Mouse (Mus musculus) neural tube, embryonic 15.5 days (tissue): ENCODE results near the gene Sumo3. TPM values are rescaled to one million over a fixed set of nuclear protein-coding genes. Genes with fewer than 3 reads are reported as not detected.

Source experiments
- ATAC-seq: fragments of 200-750 bp; cut with Nextera tagmentation; 2 replicates; pipeline ENCODE4 v1.8.0; 2017; ENCODE audit warnings: mild to moderate bottlenecking, moderate TSS enrichment, moderate library complexity; ENCODE audit not compliant: low FRiP score
- H3K27ac ChIP-seq: fragments of 300-500 bp; sonication (generic); replicated peaks from 2 replicates; pipeline ENCODE4 v1.5.1; 2015; ENCODE audit warnings: mild to moderate bottlenecking, inconsistent platforms
- H3K27me3 ChIP-seq: fragments of 300-500 bp; sonication (generic); replicated peaks from 2 replicates; pipeline ENCODE4 v1.6.1; 2015; ENCODE audit warnings: inconsistent platforms
- H3K36me3 ChIP-seq: fragments of 300-500 bp; sonication (generic); 2 replicates; pipeline ENCODE4 v1.6.1; 2015; ENCODE audit warnings: inconsistent platforms
- H3K4me1 ChIP-seq: fragments of 300-500 bp; sonication (generic); 2 replicates; pipeline ENCODE4 v1.6.1; 2015; ENCODE audit warnings: inconsistent platforms
- H3K4me2 ChIP-seq: fragments of 300-500 bp; sonication (generic); 2 replicates; pipeline ENCODE4 v1.6.1; 2015; ENCODE audit warnings: inconsistent platforms, mild to moderate bottlenecking, moderate library complexity
- H3K4me3 ChIP-seq: fragments of 300-500 bp; sonication (generic); replicated peaks from 2 replicates; pipeline ENCODE4 v1.5.1; 2015; ENCODE audit warnings: mild to moderate bottlenecking, inconsistent platforms
- H3K9ac ChIP-seq: fragments of 300-500 bp; sonication (generic); replicated peaks from 2 replicates; pipeline ENCODE4 v1.6.1; 2015; ENCODE audit warnings: mild to moderate bottlenecking, inconsistent platforms
- H3K9me3 ChIP-seq: fragments of 300-500 bp; sonication (generic); replicated peaks from 2 replicates; pipeline ENCODE4 v1.6.1; 2016; ENCODE audit warnings: inconsistent platforms
- WGBS: fragments of 180-500 bp; shearing (Covaris S2); methylation state at CpG from one replicate; pipeline ENCODE4 v1.1.7; 2015; ENCODE audit warnings: mixed read lengths; 5-methylcytosine and 5-hydroxymethylcytosine counted together
- polyA plus RNA-seq: library from polyadenylated mRNA; unstranded; fragments of >200 nt; fragmentation: Nextera tagmentation; extraction: Ambion mirVana; gene quantifications from 2 replicates; pipeline ENCODE4 v1.2.1, GENCODE M21; 2015

The Sumo3 gene
- polyA plus RNA-seq, 1 experiment from 2014 or later: 275 TPM

- WGBS: 80% methylated on average over 3 of the region's 3 CpGs
Observed at GRCm38 (mm10) chr10:77629163-77629562, 23.3 kb downstream of the Sumo3 start.

GRCm38 (mm10) chr10:77629970-77630369 lies 24.1 kb downstream of the Sumo3 start:
- Histone ChIP-seq H3K4me1 (peaks cover 30% of the 10 kb centered on the region), H3K4me2 (no peak overlapping the region), H3K4me3 (no peak overlapping the region), H3K27ac (no peak overlapping the region), H3K27me3 (no peaks in the 10 kb centered on the region), H3K36me3 (peaks cover 13% of the 10 kb centered on the region; the same call in 1 of the 2 replicates), H3K9ac (no peak overlapping the region), H3K9me3 (no peaks in the 10 kb centered on the region)
- 93% methylated on average over 1 of the region's 1 CpGs for WGBS
- ATAC-seq: no peak

More at GRCm38 (mm10) chr10:77629163-77629562, 23.3 kb downstream of the Sumo3 start:
- no peak overlapping the region for H3K27ac ChIP-seq
- H3K36me3 ChIP-seq: peaks cover 13% of the 10 kb centered on the region; the same call in 1 of the 2 replicates
- H3K4me3 ChIP-seq: no peak overlapping the region
- no peak for ATAC-seq
- no peak overlapping the region; the same call in 1 of the 2 replicates for H3K9ac ChIP-seq
- H3K4me1 ChIP-seq: peaks cover 33% of the 10 kb centered on the region
- no peaks in the 10 kb centered on the region for H3K9me3 ChIP-seq
- no peaks in the 10 kb centered on the region for H3K27me3 ChIP-seq
- H3K4me2 ChIP-seq: no peak overlapping the region

- Histone ChIP-seq H3K9me3 (no peaks in the 10 kb centered on the region), H3K4me3 (no peak overlapping the region), H3K27me3 (no peaks in the 10 kb centered on the region), H3K27ac (peak overlapping the region; percentile 45; the same call in 1 of the 2 replicates), H3K4me2 (no peak overlapping the region), H3K9ac (no peak overlapping the region), H3K36me3 (peaks cover 23% of the 10 kb centered on the region; the same call in 1 of the 2 replicates), H3K4me1 (peaks cover 14% of the 10 kb centered on the region)
- no peak for ATAC-seq
- 85% methylated on average over 6 of the region's 6 CpGs for WGBS
Observed at GRCm38 (mm10) chr10:77634016-77634415, 28.1 kb downstream of the Sumo3 start.

GRCm38 (mm10) chr10:77634452-77635231 lies 28.7 kb downstream of the Sumo3 start:
- WGBS: 50% methylated on average over 13 of the region's 13 CpGs
- Histone ChIP-seq H3K4me1 (peaks cover 14% of the 10 kb centered on the region), H3K9me3 (no peaks in the 10 kb centered on the region), H3K27ac (peak overlapping the region; percentile 65), H3K4me3 (no peak overlapping the region), H3K27me3 (no peaks in the 10 kb centered on the region), H3K4me2 (no peak overlapping the region), H3K36me3 (peaks cover 24% of the 10 kb centered on the region), H3K9ac (no peak overlapping the region)
- peak; percentile 61 for ATAC-seq

- H3K4me1 ChIP-seq: peaks cover 14% of the 10 kb centered on the region
- 94% methylated on average over 7 of the region's 7 CpGs for WGBS
- no peak overlapping the region for H3K27ac ChIP-seq
- H3K9ac ChIP-seq: no peak overlapping the region
- peaks cover 36% of the 10 kb centered on the region for H3K36me3 ChIP-seq
- no peak overlapping the region for H3K4me2 ChIP-seq
- no peak for ATAC-seq
- no peaks in the 10 kb centered on the region for H3K9me3 ChIP-seq
- H3K4me3 ChIP-seq: no peak overlapping the region
- H3K27me3 ChIP-seq: no peaks in the 10 kb centered on the region
Observed at GRCm38 (mm10) chr10:77636234-77636922, 30.5 kb downstream of the Sumo3 start.

- WGBS: 78% methylated on average over 6 of the region's 6 CpGs
- Histone ChIP-seq H3K4me3 (no peak overlapping the region), H3K4me2 (no peak overlapping the region), H3K27me3 (no peaks in the 10 kb centered on the region), H3K9me3 (no peaks in the 10 kb centered on the region), H3K36me3 (peaks cover 45% of the 10 kb centered on the region), H3K9ac (no peak overlapping the region), H3K27ac (no peak overlapping the region), H3K4me1 (peaks cover 13% of the 10 kb centered on the region)
- no peak for ATAC-seq
Observed at GRCm38 (mm10) chr10:77638956-77639355, 33.1 kb downstream of the Sumo3 start.

- H3K27ac ChIP-seq: no peak overlapping the region
- peak; percentile 31; the same call in 1 of the 2 replicates for ATAC-seq
- no peak overlapping the region for H3K4me3 ChIP-seq
- H3K4me1 ChIP-seq: 0 out of 2 replicates have a peak, but pooled peaks cover 5% of the 10 kb centered on the region
- H3K4me2 ChIP-seq: no peak overlapping the region
- H3K27me3 ChIP-seq: no peaks in the 10 kb centered on the region
- 76% methylated on average over 7 of the region's 7 CpGs for WGBS
- H3K9me3 ChIP-seq: no peaks in the 10 kb centered on the region
- H3K9ac ChIP-seq: no peak overlapping the region
- peaks cover 65% of the 10 kb centered on the region for H3K36me3 ChIP-seq
Observed at GRCm38 (mm10) chr10:77643160-77643559, 37.3 kb downstream of the Sumo3 start.

- Histone ChIP-seq H3K36me3 (peaks cover 56% of the 10 kb centered on the region), H3K4me1 (peaks cover 10% of the 10 kb centered on the region), H3K4me2 (no peak overlapping the region), H3K9me3 (no peaks in the 10 kb centered on the region), H3K27ac (no peak overlapping the region), H3K9ac (no peak overlapping the region), H3K4me3 (no peak overlapping the region), H3K27me3 (no peaks in the 10 kb centered on the region)
- 92% methylated on average over 5 of the region's 5 CpGs for WGBS
- ATAC-seq: no peak
Observed at GRCm38 (mm10) chr10:77645571-77645970, 39.7 kb downstream of the Sumo3 start.

- no peak for ATAC-seq
- no peaks in the 10 kb centered on the region for H3K9me3 ChIP-seq
- no peak overlapping the region for H3K4me3 ChIP-seq
- H3K4me1 ChIP-seq: peaks cover 10% of the 10 kb centered on the region
- WGBS: 88% methylated on average over 1 of the region's 1 CpGs
- no peak overlapping the region for H3K27ac ChIP-seq
- no peak overlapping the region for H3K9ac ChIP-seq
- H3K27me3 ChIP-seq: no peaks in the 10 kb centered on the region
- no peak overlapping the region for H3K4me2 ChIP-seq
- H3K36me3 ChIP-seq: peaks cover 41% of the 10 kb centered on the region
Observed at GRCm38 (mm10) chr10:77647461-77647860, 41.6 kb downstream of the Sumo3 start.

GRCm38 (mm10) chr10:77647901-77648300 lies 42.0 kb downstream of the Sumo3 start:
- H3K4me3 ChIP-seq: no peak overlapping the region
- H3K4me2 ChIP-seq: no peak overlapping the region
- H3K4me1 ChIP-seq: peaks cover 10% of the 10 kb centered on the region
- ATAC-seq: no peak
- no peak overlapping the region for H3K9ac ChIP-seq
- peaks cover 38% of the 10 kb centered on the region for H3K36me3 ChIP-seq
- WGBS: 88% methylated on average over 8 of the region's 8 CpGs
- no peak overlapping the region for H3K27ac ChIP-seq
- H3K9me3 ChIP-seq: no peaks in the 10 kb centered on the region
- no peaks in the 10 kb centered on the region for H3K27me3 ChIP-seq

GRCm38 (mm10) chr10:77652046-77652445 lies 46.1 kb downstream of the Sumo3 start:
- Histone ChIP-seq H3K4me1 (peaks cover 10% of the 10 kb centered on the region), H3K9me3 (no peaks in the 10 kb centered on the region), H3K9ac (no peak overlapping the region), H3K4me3 (no peak overlapping the region), H3K27ac (no peak overlapping the region), H3K4me2 (no peak overlapping the region), H3K27me3 (no peaks in the 10 kb centered on the region), H3K36me3 (no peaks in the 10 kb centered on the region)
- WGBS: 84% methylated on average over 9 of the region's 9 CpGs
- ATAC-seq: no peak
